Mouse (Mus musculus) CH12.LX (cell line): Measurements from ENCODE around the gene Ccdc162.

ENCODE experiments used
- CHD1 ChIP-seq: IDR thresholded peaks from 2 replicates; pipeline ENCODE4 v1.6.1; 2012; ENCODE audit warnings: low read depth, low read length, improper control_type of control experiment, inconsistent platforms
- CTCF ChIP-seq, 2 experiments: IDR thresholded peaks in 1 of 2; conservative IDR thresholded peaks in 1 of 2; 2 replicates each; pipeline ENCODE4 v1.5.1; 2011 to 2012; ENCODE audit warnings: low read depth in 2 of 2, low read length in 2 of 2, improper control_type of control experiment in 1 of 2, inconsistent platforms in 1 of 2, mild to moderate bottlenecking in 1 of 2, moderate library complexity in 1 of 2
- JUN ChIP-seq: IDR thresholded peaks from 2 replicates; pipeline ENCODE4 v1.6.1; 2011; ENCODE audit warnings: low read depth, mild to moderate bottlenecking, low read length, improper control_type of control experiment, moderate library complexity; ENCODE audit not compliant: insufficient read depth
- JUND ChIP-seq: conservative IDR thresholded peaks from 2 replicates; pipeline ENCODE4 v1.6.1; 2011; ENCODE audit warnings: low read depth, low read length, improper control_type of control experiment
- MAX ChIP-seq: IDR thresholded peaks from 2 replicates; pipeline ENCODE4 v1.6.1; 2011; ENCODE audit warnings: low read length, improper control_type of control experiment
- MAZ ChIP-seq: IDR thresholded peaks from 2 replicates; pipeline ENCODE4 v1.6.1; 2012; ENCODE audit warnings: low read depth, mild to moderate bottlenecking, inconsistent platforms, low read length, improper control_type of control experiment, moderate library complexity
- MYC ChIP-seq: IDR thresholded peaks from 2 replicates; pipeline ENCODE4 v1.6.1; 2011; ENCODE audit warnings: low read depth, mild to moderate bottlenecking, improper control_type of control experiment, low read length
- POLR2A ChIP-seq: IDR thresholded peaks from 2 replicates; pipeline ENCODE4 v1.6.1; 2011; ENCODE audit warnings: low read depth, mild to moderate bottlenecking, improper control_type of control experiment, low read length
- SIN3A ChIP-seq: IDR thresholded peaks from 2 replicates; pipeline ENCODE4 v1.6.1; 2012; ENCODE audit warnings: low read length, improper control_type of control experiment, inconsistent platforms
- ZC3H11A ChIP-seq: IDR thresholded peaks from 2 replicates; pipeline ENCODE4 v1.6.1; 2012; ENCODE audit warnings: low read depth, mild to moderate bottlenecking, inconsistent platforms, low read length, improper control_type of control experiment
- ZNF384 ChIP-seq: IDR thresholded peaks from 2 replicates; pipeline ENCODE4 v1.6.1; 2012; ENCODE audit warnings: low read depth, low read length, improper control_type of control experiment, inconsistent platforms

DNA sequence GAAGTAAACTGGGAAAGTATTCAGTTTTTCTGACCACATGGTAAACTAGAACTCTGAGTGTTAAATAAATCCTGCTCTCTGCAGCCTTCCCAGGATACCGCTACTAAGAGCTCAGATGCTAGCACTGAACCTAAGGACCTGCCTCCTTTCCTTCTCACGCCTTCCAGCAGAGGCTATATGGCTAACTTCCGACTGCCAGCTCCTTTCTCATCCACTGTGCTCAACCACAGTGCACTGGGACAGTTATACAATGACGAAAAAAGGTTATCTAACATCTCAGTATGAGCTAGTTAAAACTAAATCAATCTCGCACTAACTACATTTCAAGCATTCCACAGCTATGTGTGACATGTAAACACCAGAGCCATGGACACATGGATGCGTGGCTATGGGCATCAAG lies 41.2 kb downstream of the Ccdc162 start:
- no peak for TF ChIP-seq JUN
- TF ChIP-seq CHD1, result no peak
- no peak for TF ChIP-seq CTCF (conservative IDR thresholded peaks at IDR 0.05 in 1 of 2, IDR thresholded peaks at IDR 0.05 in 1 of 2; ENCODE audit: low read depth in 2 of 2, low read length in 2 of 2)
- TF ChIP-seq ZNF384, result no peak
- no peak for TF ChIP-seq POLR2A
- no peak for TF ChIP-seq MYC
- TF ChIP-seq MAZ, result no peak
- no peak for TF ChIP-seq MAX
- no peak for TF ChIP-seq SIN3A
- no peak for TF ChIP-seq ZC3H11A
- no peak for TF ChIP-seq JUND
